Mouse (Mus musculus) C2C12 (cell line): Measurements from ENCODE around the gene Arid3b. TPM values are rescaled to one million over a fixed set of nuclear protein-coding genes. Genes with fewer than 3 reads are reported as not detected.

Source experiments
- H3K27me3 ChIP-seq: one replicate; pipeline ENCODE4 v1.6.1; 2011; ENCODE audit not compliant: control insufficient read depth, insufficient read depth, insufficient read length
- H3K36me3 ChIP-seq: one replicate; pipeline ENCODE4 v1.6.1; 2011; ENCODE audit not compliant: control insufficient read depth, insufficient read depth
- H3K4me3 ChIP-seq: one replicate; pipeline ENCODE4 v1.5.1; 2011; ENCODE audit warnings: mild to moderate bottlenecking, control low read depth; ENCODE audit not compliant: poor library complexity, insufficient read depth, severe bottlenecking
- H3K79me2 ChIP-seq: one replicate; pipeline ENCODE4 v1.6.1; 2011; ENCODE audit not compliant: control insufficient read depth, insufficient read depth
- H3K79me3 ChIP-seq: one replicate; pipeline ENCODE4 v1.6.1; 2011; ENCODE audit warnings: low read depth, control low read depth
- H3ac ChIP-seq: one replicate; pipeline ENCODE3; 2011; ENCODE audit warnings: low read depth; ENCODE audit not compliant: control insufficient read depth, insufficient read length
- CEBPB ChIP-seq: IDR thresholded peaks from one replicate; pipeline ENCODE4 v1.6.1; 2011; ENCODE audit warnings: low read depth, mild to moderate bottlenecking, control low read depth, moderate library complexity
- CTCF ChIP-seq: IDR thresholded peaks from one replicate; pipeline ENCODE4 v1.5.1; 2011; ENCODE audit not compliant: control insufficient read depth, insufficient read depth, insufficient read length
- FOSL1 ChIP-seq: IDR thresholded peaks from one replicate; pipeline ENCODE4 v1.8.0; 2011; ENCODE audit warnings: mild to moderate bottlenecking, low read length; ENCODE audit not compliant: poor library complexity, insufficient read depth, severe bottlenecking
- MAX ChIP-seq: IDR thresholded peaks from one replicate; pipeline ENCODE4 v1.6.1; 2011; ENCODE audit warnings: mild to moderate bottlenecking, control low read depth
- MYOD1 ChIP-seq: IDR thresholded peaks from one replicate; pipeline ENCODE4 v1.6.1; 2011; ENCODE audit warnings: low read depth; ENCODE audit not compliant: control insufficient read depth, insufficient read length
- MYOG ChIP-seq: IDR thresholded peaks from one replicate; pipeline ENCODE4 v1.6.1; 2011; ENCODE audit not compliant: control insufficient read depth, insufficient read length; ENCODE audit errors: extremely low read depth
- USF1 ChIP-seq: IDR thresholded peaks from one replicate; pipeline ENCODE4 v1.6.1; 2011; ENCODE audit warnings: low read depth, mild to moderate bottlenecking, control low read depth, moderate library complexity
- polyA plus RNA-seq: library from polyadenylated mRNA; unstranded; fragments of >200 nt; fragmentation: generic; extraction: Trizol; gene quantifications from one replicate; pipeline ENCODE4 v1.2.1, GENCODE M21; 2012; ENCODE audit warnings: missing spikeins

The Arid3b gene
- polyA plus RNA-seq, 1 experiment: 0.87 TPM

DNA sequence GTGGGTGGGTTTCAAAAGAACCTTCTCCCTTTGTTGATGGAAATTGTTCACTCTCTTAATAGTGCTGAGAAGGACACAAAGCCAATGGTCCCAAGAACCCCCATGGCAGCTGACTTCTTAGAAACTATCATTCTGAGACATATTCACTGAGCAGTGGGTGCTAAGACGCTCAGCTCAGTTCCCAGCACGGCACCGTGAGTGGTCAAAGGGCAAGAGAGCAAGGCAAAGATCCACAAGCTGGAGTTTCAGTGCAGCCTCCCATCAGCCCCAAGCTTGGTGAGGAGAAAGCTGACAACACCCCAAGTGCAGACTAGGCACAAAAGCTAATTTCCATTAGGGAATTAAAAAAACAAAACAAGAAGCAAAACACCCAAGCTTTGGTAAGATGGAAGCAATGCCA, 25.9 kb downstream of the Arid3b start:
- H3K79me3 ChIP-seq: no peaks in the 10 kb centered on the region
- no peaks in the 10 kb centered on the region for H3K79me2 ChIP-seq
- H3ac ChIP-seq: no peak overlapping the region
- TF ChIP-seq MYOD1 (no peak), CTCF (no peak), FOSL1 (no peak), MAX (no peak), MYOG (no peak), CEBPB (no peak)
- no peaks in the 10 kb centered on the region for H3K36me3 ChIP-seq
- no peaks in the 10 kb centered on the region for H3K27me3 ChIP-seq
- no peak overlapping the region for H3K4me3 ChIP-seq

DNA sequence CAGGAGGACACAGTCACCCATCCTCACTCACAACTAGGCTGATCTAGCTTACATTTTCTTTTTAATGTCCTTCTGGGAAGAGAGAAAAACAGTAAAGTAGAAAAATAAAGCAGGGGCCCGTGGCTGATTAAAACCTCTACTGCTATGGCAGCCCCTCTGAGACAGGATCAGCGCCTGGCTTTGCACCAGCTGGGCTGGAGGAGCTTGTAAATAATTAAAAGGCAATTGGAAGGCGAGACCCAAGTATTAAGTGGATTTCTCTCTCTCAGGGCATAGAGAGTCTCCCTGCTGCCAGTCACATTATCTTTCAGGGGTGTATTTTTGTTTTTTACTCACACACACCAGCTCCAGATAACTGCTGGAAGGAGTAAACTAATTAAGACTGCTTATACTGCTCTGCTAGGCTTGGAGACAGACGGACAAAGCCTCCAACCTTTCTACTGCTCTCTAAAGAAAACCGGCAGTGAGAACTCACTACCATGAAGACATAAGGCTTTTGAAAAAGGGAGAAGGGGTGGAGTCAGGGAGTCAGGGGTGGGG, 27.8 kb downstream of the Arid3b start:
- Histone ChIP-seq H3K79me2 (no peaks in the 10 kb centered on the region), H3K27me3 (no peaks in the 10 kb centered on the region), H3ac (no peak overlapping the region), H3K79me3 (no peaks in the 10 kb centered on the region), H3K36me3 (no peaks in the 10 kb centered on the region), H3K4me3 (no peak overlapping the region)
- no peak for TF ChIP-seq CTCF
- TF ChIP-seq MYOD1: no peak
- TF ChIP-seq MYOG: no peak
- TF ChIP-seq MAX: no peak
- no peak for TF ChIP-seq USF1
- no peak for TF ChIP-seq CEBPB
- no peak for TF ChIP-seq FOSL1

DNA sequence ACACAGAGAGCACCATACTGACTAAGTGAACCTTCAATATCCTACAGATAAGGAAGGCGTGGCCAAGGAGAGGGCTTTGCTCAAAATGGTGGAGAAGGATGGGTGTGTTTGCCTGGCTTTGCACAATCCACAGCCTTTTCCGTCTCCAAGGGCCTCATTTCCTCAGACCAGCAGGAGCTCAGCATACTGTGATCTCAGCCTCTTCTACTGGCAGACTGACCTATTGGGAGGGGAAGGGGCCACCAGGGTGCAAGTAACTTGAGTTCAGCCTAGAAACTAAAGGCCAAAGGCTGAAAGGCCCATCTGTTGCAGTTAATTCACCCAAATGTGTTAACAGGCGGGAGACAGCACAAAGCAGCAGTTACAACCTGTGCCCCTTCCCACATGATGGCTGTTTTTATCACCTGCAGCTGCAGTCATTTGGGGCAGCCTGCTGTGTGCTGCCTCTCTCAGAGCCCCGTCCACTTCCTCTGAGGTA, 29.4 kb downstream of the Arid3b start:
- no peaks in the 10 kb centered on the region for H3K27me3 ChIP-seq
- no peaks in the 10 kb centered on the region for H3K79me3 ChIP-seq
- no peak overlapping the region for H3K4me3 ChIP-seq
- no peaks in the 10 kb centered on the region for H3K36me3 ChIP-seq
- no peak for TF ChIP-seq FOSL1
- TF ChIP-seq CEBPB: no peak
- TF ChIP-seq MAX: no peak
- no peak for TF ChIP-seq MYOD1
- TF ChIP-seq CTCF: no peak
- TF ChIP-seq USF1: no peak
- no peak for TF ChIP-seq MYOG
- H3ac ChIP-seq: no peak overlapping the region
- no peaks in the 10 kb centered on the region for H3K79me2 ChIP-seq

DNA sequence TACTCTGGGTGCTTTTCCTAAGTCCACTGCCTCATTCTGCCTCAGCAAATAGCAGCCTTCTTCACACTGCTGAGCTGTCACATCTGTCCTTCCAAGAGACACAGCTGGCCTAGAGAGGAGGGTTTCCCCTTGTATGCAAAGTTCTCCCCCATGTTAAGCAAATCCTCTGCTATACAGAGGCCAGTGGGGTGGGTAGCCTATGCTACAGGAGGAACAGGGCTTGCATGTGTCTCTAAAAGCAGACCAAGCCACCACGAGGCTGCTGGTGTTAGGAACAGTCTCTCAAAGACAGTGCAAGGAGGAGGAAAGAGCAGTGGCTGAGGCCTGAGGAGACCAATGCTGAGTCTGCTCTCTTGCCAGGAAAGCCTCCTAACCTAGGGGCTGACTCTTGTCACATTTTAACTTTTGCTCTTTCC, 30.5 kb downstream of the Arid3b start:
- Histone ChIP-seq H3ac (no peak overlapping the region), H3K79me2 (no peaks in the 10 kb centered on the region), H3K27me3 (no peaks in the 10 kb centered on the region), H3K4me3 (no peak overlapping the region), H3K79me3 (no peaks in the 10 kb centered on the region), H3K36me3 (no peaks in the 10 kb centered on the region)
- no peak for TF ChIP-seq CEBPB
- no peak for TF ChIP-seq CTCF
- TF ChIP-seq MYOD1: no peak
- no peak for TF ChIP-seq USF1
- no peak for TF ChIP-seq MAX
- no peak for TF ChIP-seq FOSL1
- TF ChIP-seq MYOG: no peak

DNA sequence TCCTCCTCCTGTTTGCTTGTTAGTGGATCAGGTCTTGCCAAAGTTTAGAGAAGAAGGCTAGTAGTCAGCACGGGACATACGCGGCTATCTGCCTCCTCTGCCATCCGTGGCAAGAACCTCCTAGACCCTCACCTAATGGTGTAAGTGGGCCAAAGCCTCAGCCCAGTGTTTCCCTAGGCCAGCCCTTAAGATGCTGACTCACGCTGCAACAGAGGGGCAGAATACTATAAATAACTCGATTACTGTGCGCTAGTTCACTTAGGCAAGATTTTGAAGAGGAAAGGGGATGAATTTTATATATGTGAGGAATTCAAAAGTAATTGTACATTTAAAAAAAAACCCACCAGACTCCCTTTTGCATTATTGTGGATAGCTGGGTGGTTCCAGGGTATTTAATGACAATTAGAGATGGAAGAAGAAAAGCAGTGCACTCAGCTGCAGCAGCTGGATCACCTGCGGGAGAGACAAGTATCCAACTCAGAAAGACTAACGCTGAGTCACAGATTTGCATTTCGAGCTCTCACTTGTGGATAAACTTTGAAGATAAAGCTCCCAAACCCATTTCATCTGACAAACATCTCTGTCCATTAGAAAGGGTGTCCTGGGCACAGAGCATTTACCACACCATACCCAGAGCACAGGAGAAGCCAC, 31.4 kb downstream of the Arid3b start:
- no peaks in the 10 kb centered on the region for H3K27me3 ChIP-seq
- no peak overlapping the region for H3ac ChIP-seq
- no peaks in the 10 kb centered on the region for H3K79me2 ChIP-seq
- H3K4me3 ChIP-seq: no peak overlapping the region
- H3K36me3 ChIP-seq: no peaks in the 10 kb centered on the region
- no peaks in the 10 kb centered on the region for H3K79me3 ChIP-seq
- TF ChIP-seq CEBPB (no peak), MAX (no peak), USF1 (no peak), FOSL1 (no peak), MYOD1 (no peak), MYOG (no peak), CTCF (no peak)
